Mouse (Mus musculus): ENCODE measurements at regions not wholly inside any gene's neighbourhood (a gene's known extent, or its start where the extent isn't known, plus 50 kb on each side); places are given as distances from the start of the nearest gene placed in this dataset.
A peak's percentile ranks its signal among the peaks of the same experiment; 100 is the strongest.

DNA sequence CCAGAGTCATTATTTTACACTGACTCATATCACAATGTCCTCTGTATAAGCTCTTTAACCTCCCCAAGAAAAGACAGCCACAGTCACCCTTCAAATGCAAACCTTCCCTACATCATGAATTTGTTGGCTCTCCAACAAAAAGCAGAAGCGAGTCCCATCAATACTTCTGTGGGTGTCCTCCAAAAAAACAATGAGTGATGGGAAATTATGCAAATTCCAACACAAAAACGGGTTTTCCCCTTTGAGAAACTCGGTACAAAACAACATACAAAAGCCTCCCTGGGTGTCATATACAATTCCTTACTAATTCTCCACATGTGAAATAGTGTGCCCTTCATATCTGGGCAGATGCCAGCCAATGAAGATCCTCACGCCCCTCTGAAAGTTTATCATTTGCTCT lies 311.8 kb upstream of the 4930412O13Rik start:
- Histone ChIP-seq H3K9me3 (ENCODE audit: low read length) (no peaks in the 10 kb centered on the region), H3K27ac (ENCODE audit: low read length) (no peak overlapping the region), H3K36me3 (ENCODE audit: insufficient read depth, low read length) (no peaks in the 10 kb centered on the region), H3K4me3 (ENCODE audit: low read depth, low read length) (no peak overlapping the region), H3K9ac (replicated peaks; ENCODE audit: low read depth) (no peak overlapping the region), H3K4me2 (replicated peaks; ENCODE audit: low read depth, low read length) (no peak overlapping the region), H3K27me3 (replicated peaks; ENCODE audit: insufficient read depth, low read length) (no peaks in the 10 kb centered on the region), H3K4me1 (ENCODE audit: insufficient read depth, low read depth, low read length) (no peaks in the 10 kb centered on the region)
- ATAC-seq, result no peak
- WGBS, result 81% methylated on average over 4 of the region's 4 CpGs
- DNase-seq (ENCODE audit: low spot score), result no peak
- TF ChIP-seq CTCF (IDR thresholded peaks at IDR 0.05), result no peak
- TF ChIP-seq EP300 (IDR thresholded peaks at IDR 0.05), result no peak

DNA sequence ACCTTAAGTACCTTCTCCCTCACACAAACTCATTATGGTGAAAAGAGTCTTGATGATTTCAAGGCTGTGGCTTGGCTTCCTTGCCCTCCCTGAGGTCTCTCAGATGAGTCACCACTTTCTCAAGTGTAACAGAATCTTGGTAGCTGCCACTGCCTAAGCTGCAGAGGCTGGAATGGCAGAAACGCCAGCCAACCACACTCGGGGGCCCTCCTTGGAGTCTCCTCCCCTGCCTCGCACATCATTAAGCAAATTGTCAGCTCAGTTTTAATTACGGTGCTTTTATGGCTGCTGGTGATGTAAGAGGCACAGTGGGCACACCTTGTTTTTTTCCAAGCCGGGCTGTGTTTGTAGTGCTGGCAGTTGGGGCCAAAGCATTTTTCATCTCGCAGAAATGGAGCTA lies 306.9 kb upstream of the 4930412O13Rik start:
- H3K4me1 ChIP-seq (ENCODE audit: insufficient read depth, low read depth, low read length), result no peaks in the 10 kb centered on the region
- WGBS, result 39% methylated on average over 6 of the region's 6 CpGs
- no peak overlapping the region for H3K4me3 ChIP-seq (ENCODE audit: low read depth, low read length)
- no peaks in the 10 kb centered on the region for H3K36me3 ChIP-seq (ENCODE audit: insufficient read depth, low read length)
- H3K27me3 ChIP-seq (replicated peaks; ENCODE audit: insufficient read depth, low read length), result no peaks in the 10 kb centered on the region
- H3K4me2 ChIP-seq (replicated peaks; ENCODE audit: low read depth, low read length), result no peak overlapping the region
- H3K9me3 ChIP-seq (ENCODE audit: low read length), result no peaks in the 10 kb centered on the region
- DNase-seq (ENCODE audit: low spot score) (peak; percentile 62), ATAC-seq (peak; percentile 87)
- no peak overlapping the region for H3K9ac ChIP-seq (replicated peaks; ENCODE audit: low read depth)
- H3K27ac ChIP-seq (ENCODE audit: low read length), result no peak overlapping the region
- TF ChIP-seq CTCF (IDR thresholded peaks at IDR 0.05) (no peak), EP300 (IDR thresholded peaks at IDR 0.05) (no peak)

DNA sequence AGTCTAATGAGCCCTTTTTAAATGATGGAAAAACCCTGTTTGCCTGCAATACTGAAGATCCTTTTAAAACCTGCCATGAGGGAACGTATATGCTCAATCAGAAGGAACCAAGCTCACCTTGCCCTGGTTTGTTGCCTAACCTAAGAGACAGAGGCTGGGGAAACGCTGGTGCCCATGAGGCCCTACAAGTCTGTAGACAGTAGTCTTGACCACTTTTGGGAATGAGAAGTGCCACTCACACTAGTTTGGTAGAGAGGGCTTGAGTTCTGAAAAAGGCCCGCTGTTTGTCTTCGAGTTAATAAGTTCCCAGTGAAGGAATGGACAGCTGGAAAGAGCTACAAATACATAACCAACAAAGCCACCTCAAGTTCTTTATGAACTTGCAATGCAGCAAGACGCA lies 306.4 kb upstream of the 4930412O13Rik start:
- Histone ChIP-seq H3K4me3 (ENCODE audit: low read depth, low read length) (no peak overlapping the region), H3K9ac (replicated peaks; ENCODE audit: low read depth) (no peak overlapping the region), H3K36me3 (ENCODE audit: insufficient read depth, low read length) (no peaks in the 10 kb centered on the region), H3K27ac (ENCODE audit: low read length) (no peak overlapping the region), H3K4me1 (ENCODE audit: insufficient read depth, low read depth, low read length) (no peaks in the 10 kb centered on the region), H3K9me3 (ENCODE audit: low read length) (no peaks in the 10 kb centered on the region), H3K27me3 (replicated peaks; ENCODE audit: insufficient read depth, low read length) (no peaks in the 10 kb centered on the region), H3K4me2 (replicated peaks; ENCODE audit: low read depth, low read length) (no peak overlapping the region)
- 56% methylated on average over 5 of the region's 5 CpGs for WGBS
- DNase-seq (ENCODE audit: low spot score), result peak; percentile 55
- TF ChIP-seq CTCF (IDR thresholded peaks at IDR 0.05) (no peak), EP300 (IDR thresholded peaks at IDR 0.05) (no peak)
- ATAC-seq, result peak; percentile 86

GRCm38 (mm10) chr2:9577868-9578267 lies 303.2 kb upstream of the 4930412O13Rik start:
- ATAC-seq (no peak), DNase-seq (ENCODE audit: low spot score) (no peak)
- Histone ChIP-seq H3K4me2 (replicated peaks; ENCODE audit: low read depth, low read length) (no peak overlapping the region), H3K9ac (replicated peaks; ENCODE audit: low read depth) (no peak overlapping the region), H3K4me1 (ENCODE audit: insufficient read depth, low read depth, low read length) (no peaks in the 10 kb centered on the region), H3K27ac (ENCODE audit: low read length) (no peak overlapping the region), H3K36me3 (ENCODE audit: insufficient read depth, low read length) (no peaks in the 10 kb centered on the region), H3K27me3 (replicated peaks; ENCODE audit: insufficient read depth, low read length) (no peaks in the 10 kb centered on the region), H3K9me3 (ENCODE audit: low read length) (no peaks in the 10 kb centered on the region), H3K4me3 (ENCODE audit: low read depth, low read length) (no peak overlapping the region)
- WGBS, result 88% methylated on average over 4 of the region's 4 CpGs
- TF ChIP-seq CTCF (IDR thresholded peaks at IDR 0.05), result no peak
- TF ChIP-seq EP300 (IDR thresholded peaks at IDR 0.05), result no peak

DNA sequence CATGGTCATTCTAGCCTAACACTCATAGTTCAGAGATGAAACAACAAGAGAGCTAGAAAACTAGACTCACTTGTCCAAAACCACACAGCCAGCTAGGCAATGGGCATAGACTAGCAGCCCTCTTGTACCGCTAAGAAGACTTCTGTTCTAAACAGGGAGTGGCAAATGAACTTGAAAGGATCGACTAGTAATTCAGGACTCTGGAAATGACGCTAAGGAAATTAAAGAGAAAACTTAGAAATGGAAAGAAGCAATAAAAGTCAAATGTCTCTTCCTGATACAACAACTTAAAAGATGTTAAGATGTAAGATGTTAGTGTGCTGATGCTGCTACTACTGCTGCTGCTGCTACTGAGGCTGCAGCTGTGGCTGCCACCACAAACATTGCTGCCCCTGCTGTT lies 293.7 kb upstream of the 4930412O13Rik start:
- DNase-seq (ENCODE audit: low spot score) (no peak), ATAC-seq (no peak)
- no peak overlapping the region for H3K27ac ChIP-seq (ENCODE audit: low read length)
- no peak overlapping the region for H3K4me3 ChIP-seq (ENCODE audit: low read depth, low read length)
- no peak overlapping the region for H3K9ac ChIP-seq (replicated peaks; ENCODE audit: low read depth)
- H3K4me1 ChIP-seq (ENCODE audit: insufficient read depth, low read depth, low read length), result no peaks in the 10 kb centered on the region
- 90% methylated on average over 3 of the region's 3 CpGs for WGBS
- H3K9me3 ChIP-seq (ENCODE audit: low read length), result no peaks in the 10 kb centered on the region
- no peak overlapping the region for H3K4me2 ChIP-seq (replicated peaks; ENCODE audit: low read depth, low read length)
- no peaks in the 10 kb centered on the region for H3K36me3 ChIP-seq (ENCODE audit: insufficient read depth, low read length)
- no peak for TF ChIP-seq EP300 (IDR thresholded peaks at IDR 0.05)
- no peak for TF ChIP-seq CTCF (IDR thresholded peaks at IDR 0.05)
- H3K27me3 ChIP-seq (replicated peaks; ENCODE audit: insufficient read depth, low read length), result no peaks in the 10 kb centered on the region

DNA sequence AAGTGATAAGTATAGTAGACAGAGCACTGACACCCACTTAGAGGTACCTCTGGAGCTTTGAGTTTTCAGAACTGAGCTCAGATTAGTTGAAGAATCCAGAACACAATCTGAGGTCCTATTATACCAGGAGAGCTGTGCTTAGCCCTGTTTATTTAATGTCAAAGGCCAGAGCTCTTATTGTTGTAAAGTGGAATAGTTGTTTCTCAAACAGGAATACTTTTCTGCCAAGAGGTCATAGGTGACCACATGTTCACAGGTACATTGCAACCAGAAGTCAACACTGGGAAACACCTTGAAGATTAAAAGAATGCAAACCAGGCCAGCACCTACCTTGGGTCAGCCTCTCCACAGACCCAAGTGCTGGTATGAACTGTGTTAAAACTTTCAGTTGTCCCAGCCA lies 291.9 kb upstream of the 4930412O13Rik start:
- ATAC-seq, result peak; percentile 87
- Histone ChIP-seq H3K4me1 (ENCODE audit: insufficient read depth, low read depth, low read length) (no peaks in the 10 kb centered on the region), H3K9ac (replicated peaks; ENCODE audit: low read depth) (no peak overlapping the region), H3K4me2 (replicated peaks; ENCODE audit: low read depth, low read length) (no peak overlapping the region), H3K27ac (ENCODE audit: low read length) (no peak overlapping the region), H3K27me3 (replicated peaks; ENCODE audit: insufficient read depth, low read length) (no peaks in the 10 kb centered on the region), H3K36me3 (ENCODE audit: insufficient read depth, low read length) (no peaks in the 10 kb centered on the region), H3K9me3 (ENCODE audit: low read length) (no peaks in the 10 kb centered on the region), H3K4me3 (ENCODE audit: low read depth, low read length) (no peak overlapping the region)
- TF ChIP-seq EP300 (IDR thresholded peaks at IDR 0.05) (peak; percentile 52), CTCF (IDR thresholded peaks at IDR 0.05) (no peak)
- DNase-seq (ENCODE audit: low spot score), result peak; percentile 63

- Histone ChIP-seq H3K4me1 (ENCODE audit: insufficient read depth, low read depth, low read length) (no peaks in the 10 kb centered on the region), H3K27me3 (replicated peaks; ENCODE audit: insufficient read depth, low read length) (no peaks in the 10 kb centered on the region), H3K27ac (ENCODE audit: low read length) (no peak overlapping the region), H3K36me3 (ENCODE audit: insufficient read depth, low read length) (no peaks in the 10 kb centered on the region), H3K4me2 (replicated peaks; ENCODE audit: low read depth, low read length) (no peak overlapping the region), H3K9ac (replicated peaks; ENCODE audit: low read depth) (no peak overlapping the region), H3K4me3 (ENCODE audit: low read depth, low read length) (no peak overlapping the region), H3K9me3 (ENCODE audit: low read length) (no peaks in the 10 kb centered on the region)
- no peak for ATAC-seq
- TF ChIP-seq CTCF (IDR thresholded peaks at IDR 0.05) (no peak), EP300 (IDR thresholded peaks at IDR 0.05) (no peak)
- 100% methylated on average over 1 of the region's 1 CpGs for WGBS
- DNase-seq (ENCODE audit: low spot score), result no peak
Observed at GRCm38 (mm10) chr2:9592531-9592930, 288.5 kb upstream of the 4930412O13Rik start.
